Mouse (Mus musculus): ENCODE measurements around the gene P3h4.

GRCm38 (mm10) chr11:100382682-100383081, 32.0 kb downstream of the P3h4 start:
- no peak for TF ChIP-seq GATA1 (IDR thresholded peaks at IDR 0.05; ENCODE audit: low read length)
- TF ChIP-seq TAL1 (IDR thresholded peaks at IDR 0.05; ENCODE audit: low read length): no peak
